Mouse (Mus musculus): ENCODE results near the gene Fjx1. TPM values are rescaled to one million over a fixed set of nuclear protein-coding genes. Genes with fewer than 3 reads are reported as not detected.

Fjx1 gene
- not detected for polyA plus RNA-seq (2017; shearing (Covaris generic))

GRCm38 (mm10) chr2:102451671-102452549, at the start of gene Fjx1:
TSS of gene Fjx1 (minus strand) at chr2:102452499.

GRCm38 (mm10) chr2:102407363-102408184, 44.7 kb downstream of the Fjx1 start, which contains the start of gene Trim44:
TSS of gene Trim44 (minus strand) at chr2:102407828.

Other genes starting within 250 kb of the Fjx1 start
- gene Trim44, start 44.7 kb downstream of the Fjx1 start, polyA plus RNA-seq (2017; shearing (Covaris generic)), result 6.6 TPM
- not detected for gene Pamr1, start 97.5 kb upstream of the Fjx1 start, polyA plus RNA-seq (2017; shearing (Covaris generic))
- 0.07 TPM for gene Slc1a2, start 206.2 kb upstream of the Fjx1 start, polyA plus RNA-seq (2017; shearing (Covaris generic))

All from inflammation-experienced regulatory T-cells, adult 16 weeks (primary cell).